Mouse (Mus musculus) ovary, postnatal 36 days (tissue): ENCODE measurements around the gene Dpp7.

Experiments
- DNase-seq: peaks from one replicate; pipeline ENCODE4 v3.0.0; 2022; ENCODE audit warnings: low spot score, mixed read lengths

Gene Dpp7

DNA sequence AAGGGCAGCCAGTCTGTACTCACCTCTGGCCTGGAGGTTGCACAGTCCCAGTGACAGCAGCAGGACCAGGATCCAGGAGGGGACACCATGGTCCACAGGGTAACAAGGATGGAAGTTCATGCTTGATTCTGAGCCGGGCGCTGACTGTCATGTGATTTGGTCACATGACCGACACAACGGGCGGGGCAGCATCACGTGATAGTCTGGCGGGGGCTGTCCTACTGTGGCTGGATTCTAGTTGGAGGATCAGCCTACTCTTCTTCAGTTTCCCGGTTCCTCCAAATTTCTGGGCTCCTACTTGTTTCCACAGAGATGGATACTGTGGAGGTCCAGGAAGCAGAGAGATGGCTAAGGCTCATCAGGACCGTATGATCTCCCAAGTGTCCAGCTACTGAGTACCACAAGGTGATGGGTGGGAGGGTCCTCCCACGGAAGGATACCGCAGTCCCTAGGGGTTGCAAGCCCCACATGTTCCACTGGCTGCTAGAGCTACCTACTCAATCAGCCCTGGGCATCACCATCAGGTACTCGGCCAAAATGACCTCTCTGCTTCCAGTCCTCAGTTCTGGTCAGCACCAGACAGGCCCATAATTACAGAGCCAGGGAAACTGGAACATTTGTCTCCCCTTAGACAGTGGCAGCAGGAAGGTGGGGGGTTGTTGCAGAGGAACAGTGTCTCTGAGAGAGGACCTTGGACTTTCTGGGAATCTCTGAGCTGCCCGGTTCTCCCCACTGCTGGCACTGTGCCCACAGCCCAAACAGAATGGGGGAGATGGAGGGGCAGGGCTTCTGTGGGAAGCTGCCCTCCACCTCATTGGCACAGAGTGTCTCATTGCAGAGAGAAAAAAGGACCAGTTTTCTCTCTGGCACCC is at the start of gene Dpp7:
TSS of gene Dpp7 (minus strand) at position 152 of the 872 bp plus-strand sequence.
- peak; percentile 78 for DNase-seq

- no peak for DNase-seq
Measured at GRCm38 (mm10) chr2:25403994-25404393, 47.8 kb upstream of the Dpp7 start.

DNA sequence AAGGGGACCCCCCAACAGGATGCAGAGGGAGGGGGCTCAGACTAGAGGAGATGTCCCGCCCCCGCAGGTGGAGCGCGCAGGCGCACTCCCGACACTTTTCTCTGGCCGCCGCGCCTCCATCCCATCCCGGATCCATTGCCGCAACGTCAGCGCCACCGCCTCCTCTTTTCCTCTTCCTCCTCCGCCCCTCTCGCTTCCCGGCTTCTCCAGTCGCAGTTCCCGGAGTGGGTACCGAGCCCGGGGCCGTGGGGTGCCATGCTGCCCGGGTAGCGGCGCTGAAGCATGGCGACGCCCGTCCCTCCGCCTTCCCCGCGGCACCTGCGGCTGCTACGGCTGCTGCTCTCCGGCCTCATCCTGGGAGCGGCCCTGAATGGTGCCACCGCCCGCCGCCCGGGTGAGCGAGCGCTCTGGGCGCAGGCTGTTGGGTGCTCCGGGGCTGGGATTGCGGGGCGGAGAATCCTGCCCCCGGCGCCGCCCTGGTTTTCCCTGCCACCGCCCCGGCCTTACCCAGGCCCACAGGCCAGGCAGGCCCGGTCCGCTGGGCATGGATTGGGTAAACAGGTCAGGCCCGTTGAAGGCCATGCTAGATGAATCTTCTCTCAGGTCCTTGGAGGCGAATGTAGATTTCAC is 46.9 kb upstream of the Dpp7 start:
- DNase-seq, result peak; percentile 78

- peak; percentile 61 for DNase-seq
Measured at GRCm38 (mm10) chr2:25402377-25402971, 46.3 kb upstream of the Dpp7 start.

- DNase-seq, result peak; percentile 73
Measured at GRCm38 (mm10) chr2:25400764-25401163, 44.6 kb upstream of the Dpp7 start.

DNA sequence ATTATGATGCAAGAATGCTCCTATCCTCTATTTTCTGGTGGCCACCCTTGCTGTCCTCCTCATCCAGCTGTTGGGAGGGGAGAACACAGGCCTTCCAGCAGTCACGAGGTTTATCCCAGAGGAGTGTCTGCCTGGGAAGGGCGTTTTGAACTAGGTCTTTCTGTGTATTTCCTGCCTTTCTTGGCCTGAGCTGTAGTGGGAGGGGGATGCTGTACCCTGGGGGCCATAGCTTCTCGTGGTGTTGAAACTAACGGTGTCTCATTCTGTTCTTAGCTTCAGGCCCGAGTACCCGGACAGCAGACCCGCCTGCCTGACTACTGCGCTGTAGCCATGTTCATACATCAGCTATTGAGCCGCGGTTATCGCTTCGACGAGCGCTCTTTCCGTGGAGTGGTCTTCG is 44.1 kb upstream of the Dpp7 start:
- no peak for DNase-seq

GRCm38 (mm10) chr2:25399051-25399450 is 42.9 kb upstream of the Dpp7 start, which contains the start of gene Npdc1:
Npdc1 (plus strand) TSS chr2:25399351.
- no peak for DNase-seq

GRCm38 (mm10) chr2:25398065-25398464 is 41.9 kb upstream of the Dpp7 start:
- DNase-seq, result no peak

- DNase-seq, result no peak
Measured at GRCm38 (mm10) chr2:25397010-25397409, 40.9 kb upstream of the Dpp7 start.

GRCm38 (mm10) chr2:25396597-25396983 is 40.4 kb upstream of the Dpp7 start:
- peak; percentile 38 for DNase-seq

DNA sequence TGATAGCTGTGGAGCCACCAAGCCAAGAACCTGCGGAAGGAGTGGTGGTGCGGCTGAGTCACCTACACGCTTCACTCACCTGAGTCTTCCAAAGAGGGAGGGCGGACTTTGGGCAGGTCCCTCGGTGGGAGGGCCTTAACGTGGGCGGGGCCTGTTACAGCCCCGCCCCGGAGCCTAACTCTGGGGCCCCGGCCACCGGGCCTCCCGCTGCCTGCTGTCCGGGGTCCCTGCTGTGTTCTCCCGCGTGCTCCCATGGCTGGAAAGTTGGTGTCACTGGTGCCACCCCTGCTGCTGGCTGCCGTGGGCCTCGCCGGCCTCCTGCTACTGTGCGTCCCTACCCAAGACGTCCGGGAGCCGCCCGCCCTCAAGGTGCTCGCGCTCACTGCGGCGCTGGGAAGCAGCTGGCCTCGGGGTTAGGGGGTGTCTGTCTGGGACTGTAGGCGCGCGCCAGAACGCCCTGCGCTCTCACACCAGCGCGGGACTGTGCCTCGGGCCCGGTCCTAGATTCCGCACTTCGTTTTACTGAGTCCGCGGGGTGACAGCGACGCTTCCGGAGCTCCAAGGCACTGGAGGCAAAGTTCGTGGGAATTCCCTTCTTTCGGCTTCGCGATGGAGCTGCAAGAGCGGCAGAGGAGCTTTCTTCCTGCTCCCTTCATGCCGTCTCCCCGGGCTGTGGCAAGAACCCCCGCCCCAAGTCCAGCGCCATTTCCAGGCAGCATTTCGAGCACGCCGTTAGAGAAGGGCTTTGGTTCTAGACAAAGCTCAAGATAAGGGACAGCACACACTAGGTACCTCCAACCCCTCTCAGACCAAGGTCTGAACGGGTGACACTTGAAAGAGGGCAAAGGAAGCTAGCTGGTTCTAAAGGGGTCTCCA is 39.8 kb upstream of the Dpp7 start, which contains the start of gene Entpd2:
TSS of gene Entpd2 (plus strand) at position 154 of the 876 bp plus-strand sequence.
- DNase-seq, result peak; percentile 37

DNA sequence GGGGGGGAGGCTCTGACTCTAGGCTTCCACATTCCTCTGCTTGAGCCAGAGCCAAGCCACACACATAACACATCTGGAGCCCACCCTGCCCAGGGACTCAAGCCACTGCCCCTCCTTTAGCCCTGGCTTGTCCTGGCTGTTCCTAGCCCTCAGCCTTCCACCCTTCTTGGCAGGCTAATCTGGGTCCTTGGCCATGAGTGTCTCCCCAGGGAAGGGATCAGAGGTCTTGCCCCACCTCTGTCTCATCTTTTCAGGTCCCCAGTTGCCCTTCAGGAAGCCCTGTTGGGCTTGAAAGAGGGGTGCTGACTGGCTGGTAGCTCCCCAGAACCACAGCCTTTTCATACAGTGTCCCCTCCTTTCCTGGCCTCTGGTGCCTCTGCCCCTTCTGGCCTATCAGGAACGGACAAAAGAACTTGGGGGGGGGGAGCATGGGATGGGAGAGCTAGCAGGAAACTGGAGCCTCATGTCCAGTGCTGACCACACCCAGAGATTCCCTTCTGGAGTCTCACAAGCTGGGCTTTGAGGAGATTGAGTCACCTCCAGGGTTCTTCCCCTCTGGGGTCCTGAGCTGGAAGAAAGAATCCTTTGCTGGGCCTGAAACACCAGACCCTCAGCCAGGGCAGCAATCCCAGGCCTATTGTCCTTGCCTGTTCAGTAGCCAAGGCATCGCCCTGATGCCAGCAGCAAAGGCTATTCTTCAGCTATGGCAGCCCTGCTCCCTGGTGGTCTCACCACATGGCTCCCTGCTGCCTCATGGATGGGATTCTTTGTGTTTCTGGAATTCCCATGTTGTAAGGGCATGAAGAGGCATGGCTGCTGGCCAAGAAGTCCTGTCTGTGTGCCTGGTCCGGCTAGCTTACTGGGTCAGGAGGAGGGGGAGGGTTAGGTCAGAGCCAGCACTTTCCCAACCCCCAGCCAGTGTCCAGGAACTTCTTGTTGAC is 38.4 kb upstream of the Dpp7 start:
- peak; percentile 30 for DNase-seq

- DNase-seq, result no peak
Measured at GRCm38 (mm10) chr2:25391266-25391665, 35.1 kb upstream of the Dpp7 start.

DNA sequence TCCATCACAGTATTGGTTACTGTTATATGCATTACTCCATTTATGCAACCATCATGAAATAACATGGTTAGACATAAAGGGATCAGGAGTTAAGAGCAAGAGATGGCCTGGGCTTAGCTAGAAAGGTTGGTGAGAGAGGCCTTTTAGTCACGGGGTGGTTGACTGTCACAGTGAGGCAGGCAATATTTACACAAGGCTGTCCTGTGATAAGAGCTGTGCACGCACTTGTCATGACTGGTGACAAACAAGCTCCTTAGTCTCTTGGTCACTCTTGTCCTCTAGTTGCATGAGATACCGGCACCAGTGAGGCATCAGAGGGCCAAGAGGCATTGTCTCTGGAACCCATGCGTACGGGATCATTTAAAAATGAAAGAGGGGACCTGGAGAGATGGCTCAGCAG is 28.3 kb upstream of the Dpp7 start:
- no peak for DNase-seq

DNA sequence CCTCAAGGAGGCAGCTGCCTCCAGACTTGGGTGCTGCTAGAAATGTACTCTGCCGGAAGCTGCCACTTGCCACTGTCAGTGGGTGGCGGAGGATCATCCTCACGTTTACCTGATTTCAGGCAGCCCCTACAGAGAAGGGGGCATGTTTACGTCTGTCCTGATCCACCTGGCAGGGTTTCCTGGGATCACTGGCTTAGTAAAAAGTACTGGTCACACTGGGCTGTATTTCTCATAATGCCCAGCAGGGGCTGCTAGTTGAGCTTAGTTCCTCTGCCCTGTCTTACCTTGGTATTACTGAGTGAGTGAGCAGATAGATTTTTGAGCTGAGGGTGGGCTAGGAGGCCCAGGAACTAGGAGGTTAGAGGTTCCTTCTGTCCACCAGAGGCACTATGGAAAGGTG is 20.4 kb upstream of the Dpp7 start:
- DNase-seq, result no peak

GRCm38 (mm10) chr2:25373431-25373830 is 17.3 kb upstream of the Dpp7 start:
- no peak for DNase-seq

GRCm38 (mm10) chr2:25372644-25373391 is 16.7 kb upstream of the Dpp7 start:
- DNase-seq, result no peak

DNA sequence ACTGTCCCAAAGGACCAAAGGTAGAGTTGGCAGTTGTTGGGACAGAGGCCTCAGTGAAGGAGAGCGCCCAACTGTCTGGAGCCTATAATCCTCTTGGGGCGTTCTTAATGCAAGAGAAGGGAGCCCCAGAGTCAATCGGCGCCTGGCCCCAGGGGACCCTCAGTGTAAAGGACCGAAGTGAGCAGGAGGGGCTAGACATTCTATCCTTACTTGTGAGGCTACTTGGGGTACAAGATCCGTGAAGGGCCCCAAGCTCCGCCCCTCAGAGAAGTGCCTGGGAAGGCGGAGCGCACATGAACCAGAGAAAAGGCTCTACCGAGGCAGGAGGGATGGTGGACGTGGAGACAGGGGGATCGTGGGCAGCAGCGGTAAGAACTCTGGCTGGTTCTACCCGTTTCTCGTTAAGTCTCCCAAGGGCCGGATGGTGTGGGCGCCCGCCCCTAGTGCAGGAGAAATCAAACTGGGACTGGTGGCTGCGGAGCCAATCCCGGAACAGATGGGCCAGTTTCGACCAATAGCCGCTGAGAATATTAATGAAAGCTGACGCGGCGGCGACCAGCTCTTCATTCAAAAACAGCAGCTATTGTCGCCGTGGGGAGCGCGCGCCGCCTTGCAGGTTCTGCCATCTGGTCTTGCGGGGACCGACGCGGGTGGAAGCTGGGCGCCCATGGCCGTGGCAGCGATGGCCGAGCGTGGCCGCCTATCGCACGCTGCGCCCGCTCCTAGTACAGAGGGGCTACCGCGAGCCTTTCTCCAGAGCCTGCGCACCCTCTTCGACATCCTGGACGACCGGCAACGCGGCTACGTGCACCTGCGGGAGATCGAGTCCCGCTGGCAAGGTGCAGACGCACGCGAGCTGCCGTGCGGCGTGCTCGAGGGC is 15.8 kb upstream of the Dpp7 start, which contains the start of gene Sapcd2:
TSS of gene Sapcd2 (plus strand) at position 558 of the 880 bp plus-strand sequence.
- DNase-seq, result peak; percentile 81

DNA sequence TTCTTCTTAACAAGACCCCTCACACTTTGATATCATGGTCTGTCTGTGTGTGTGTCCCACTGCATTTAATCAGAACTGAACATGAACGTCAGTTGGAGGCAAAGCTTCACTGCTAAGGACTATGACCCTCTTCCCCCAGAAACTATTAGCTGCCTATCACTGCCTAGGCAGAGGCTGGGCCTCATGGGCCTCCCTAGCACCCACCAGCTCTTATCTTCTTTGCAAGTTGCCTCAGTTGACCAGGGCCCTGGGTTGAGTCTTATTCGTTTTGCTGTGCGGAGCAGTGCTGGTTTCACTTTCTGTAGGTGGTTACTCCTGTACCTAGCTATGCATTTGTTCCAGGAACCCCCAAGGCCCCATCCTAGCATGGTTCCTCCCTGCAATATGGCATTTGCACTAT is 13.8 kb upstream of the Dpp7 start:
- DNase-seq, result no peak
